Mouse (Mus musculus) erythroblast, embryonic 14.5 days (primary cell): ENCODE measurements at regions not wholly inside any gene's neighbourhood (a gene's known extent, or its start where the extent isn't known, plus 50 kb on each side); places are given as distances from the start of the nearest gene placed in this dataset.

Experiments
- GATA1 ChIP-seq: IDR thresholded peaks from 2 replicates; pipeline ENCODE4 v1.6.1; 2012; ENCODE audit warnings: low read length, inconsistent platforms, mixed read lengths
- TAL1 ChIP-seq: IDR thresholded peaks from 3 replicates; pipeline ENCODE4 v1.6.1; 2012; ENCODE audit warnings: low read length, inconsistent platforms, mixed read lengths

GRCm38 (mm10) chr10:96735885-96736628 is 119.3 kb downstream of the Btg1 start:
- TF ChIP-seq TAL1 (no peak), GATA1 (no peak)
